Mouse (Mus musculus): ENCODE measurements around the gene Cdhr4.

Gene Cdhr4

DNA sequence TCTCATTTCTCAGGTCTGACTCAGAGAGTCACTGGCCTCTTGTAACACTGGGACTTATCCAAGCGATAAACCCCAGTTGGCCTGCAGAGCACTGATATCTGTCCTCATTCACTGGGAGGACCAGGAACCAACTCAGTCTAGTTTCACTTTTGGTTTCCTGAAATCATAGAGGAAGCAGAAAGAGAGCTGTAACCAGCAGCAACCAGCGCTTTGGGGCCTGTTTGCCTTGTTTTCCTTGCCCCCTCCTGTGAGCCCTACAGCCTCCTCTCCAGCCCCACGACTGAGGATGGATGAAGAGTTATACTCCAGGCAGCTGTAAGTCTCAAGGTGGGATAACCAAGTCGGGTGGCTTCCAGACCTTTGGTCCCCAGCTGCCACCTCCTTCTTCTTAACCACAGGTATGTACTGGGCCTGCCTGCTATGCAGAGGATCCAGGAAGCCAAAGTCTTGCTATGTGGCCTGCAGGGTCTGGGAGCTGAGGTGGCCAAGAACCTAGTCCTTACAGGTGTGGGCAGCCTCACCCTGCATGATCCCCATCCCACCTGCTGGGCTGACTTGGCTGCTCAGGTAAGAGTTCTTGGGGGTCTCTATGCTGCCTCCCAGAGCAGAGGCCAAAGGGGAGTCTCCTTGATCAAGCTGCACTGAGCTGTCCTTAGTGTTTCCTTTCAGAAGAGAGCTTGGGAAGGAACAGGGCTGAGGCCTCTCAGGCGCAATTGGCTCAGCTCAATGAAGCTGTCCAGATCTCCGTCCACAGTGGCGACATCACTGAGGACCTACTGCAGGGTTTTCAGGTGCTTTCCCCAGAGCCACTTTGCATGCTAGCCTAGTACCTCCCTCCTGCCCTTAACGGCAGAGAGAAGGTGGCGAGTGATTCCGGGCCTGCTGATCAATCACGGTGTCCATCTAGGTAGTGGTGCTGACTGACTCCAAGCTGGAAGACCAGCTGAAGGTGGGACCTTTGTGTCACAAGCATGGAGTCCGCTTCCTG, 16.6 kb upstream of the Cdhr4 start, which contains the start of gene Uba7:
Gene Uba7, plus strand, starts transcription at position 107 of the 988 bp plus-strand sequence.
- no peak for DNase-seq (ENCODE audit: low spot score in 2 of 2)

DNA sequence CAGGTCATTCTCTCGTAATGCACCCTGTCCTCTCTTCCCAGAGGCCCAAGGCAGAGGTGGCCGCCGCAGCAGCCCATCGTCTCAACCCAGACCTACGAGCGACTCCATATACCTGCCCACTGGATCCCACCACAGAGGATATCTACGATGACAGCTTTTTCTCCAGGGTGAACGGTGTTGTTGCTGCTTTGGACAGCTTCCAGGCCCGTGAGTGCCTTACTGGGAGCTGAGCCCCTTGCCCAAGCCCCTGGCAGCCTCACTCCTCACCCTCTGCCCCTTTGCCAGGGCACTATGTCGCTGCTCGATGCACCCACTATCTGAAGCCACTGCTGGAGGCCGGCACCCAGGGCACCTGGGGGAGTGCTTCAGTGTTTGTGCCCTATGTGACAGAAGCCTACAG, 13.5 kb upstream of the Cdhr4 start:
- no peak for DNase-seq (ENCODE audit: low spot score in 2 of 2)

DNA sequence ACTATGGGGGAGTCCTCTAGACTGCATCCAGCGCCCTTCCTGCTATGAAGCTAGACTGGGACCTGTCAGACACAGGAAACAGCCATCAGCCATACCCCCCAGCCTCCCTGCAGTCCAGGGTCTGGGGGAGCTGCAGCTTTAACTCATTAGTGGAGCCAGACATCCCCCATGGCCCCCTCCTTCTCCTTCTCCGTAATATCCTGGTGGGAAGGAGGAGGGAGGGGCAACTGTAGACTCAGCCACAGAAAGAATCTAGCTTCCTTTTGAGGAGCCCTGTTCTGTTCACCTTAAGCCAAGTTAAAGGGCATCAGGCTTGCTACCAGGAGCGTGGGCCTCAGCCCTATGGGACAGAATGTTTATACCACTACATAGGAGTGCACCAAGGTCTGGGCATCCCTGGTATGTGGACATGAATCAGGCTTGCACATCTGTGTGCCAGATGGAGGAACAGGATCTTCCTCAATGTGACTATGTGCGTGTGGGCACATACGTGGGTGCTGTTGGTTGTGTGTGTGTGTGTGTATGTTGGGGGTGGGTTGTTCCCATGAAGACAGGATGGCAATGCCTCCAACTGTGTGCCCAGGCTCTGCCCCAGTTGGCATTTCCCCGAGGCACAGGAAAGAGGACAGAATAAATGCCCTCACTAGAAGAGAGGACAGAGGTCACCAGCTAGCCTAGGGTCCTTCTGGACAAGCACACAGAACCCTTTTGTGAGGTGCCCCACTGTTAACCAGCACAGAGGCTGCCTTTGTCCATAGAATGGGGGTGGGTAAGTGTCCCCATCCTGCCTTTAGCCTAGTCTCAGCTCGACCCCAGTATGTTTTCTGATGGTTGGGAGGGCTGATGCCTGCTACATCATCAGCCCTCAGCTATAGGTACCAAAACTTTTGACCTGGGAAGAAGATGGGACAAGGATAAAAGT, 10.4 kb upstream of the Cdhr4 start:
- peak; percentile 60 to 76 for DNase-seq (ENCODE audit: low spot score in 2 of 2)

GRCm38 (mm10) chr9:107982681-107983346, 9.5 kb upstream of the Cdhr4 start, which contains the start of gene Gm20661:
Gene Gm20661, plus strand, starts transcription at chr9:107983058.
- DNase-seq (ENCODE audit: low spot score in 2 of 2), result peak; percentile 26 to 49

DNA sequence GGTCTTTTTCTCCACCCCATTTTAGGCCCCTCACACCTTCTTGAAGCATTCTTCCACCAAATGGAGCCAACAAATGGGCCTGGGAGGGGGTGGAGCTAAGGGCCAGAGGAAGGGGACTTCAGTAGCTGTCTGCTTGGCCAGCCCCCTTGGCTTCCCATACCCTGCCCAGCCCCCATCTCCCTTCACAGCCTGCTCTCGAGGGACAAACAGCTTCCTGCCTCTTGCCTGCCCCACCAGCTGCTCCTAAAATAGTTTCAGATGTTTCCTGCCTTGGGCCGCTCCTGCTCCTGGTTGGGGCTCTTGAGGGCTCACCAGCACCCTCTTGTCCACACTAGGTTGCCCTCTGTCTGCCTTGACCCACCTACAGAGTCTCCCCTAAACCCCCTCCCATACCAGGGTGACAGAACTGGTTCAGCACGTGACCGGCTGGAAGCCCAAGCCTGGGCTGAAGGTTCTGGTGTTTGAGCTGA, 8.8 kb upstream of the Cdhr4 start:
- peak in 1 of 2 experiments; percentile 30 for DNase-seq (ENCODE audit: low spot score in 2 of 2)

DNA sequence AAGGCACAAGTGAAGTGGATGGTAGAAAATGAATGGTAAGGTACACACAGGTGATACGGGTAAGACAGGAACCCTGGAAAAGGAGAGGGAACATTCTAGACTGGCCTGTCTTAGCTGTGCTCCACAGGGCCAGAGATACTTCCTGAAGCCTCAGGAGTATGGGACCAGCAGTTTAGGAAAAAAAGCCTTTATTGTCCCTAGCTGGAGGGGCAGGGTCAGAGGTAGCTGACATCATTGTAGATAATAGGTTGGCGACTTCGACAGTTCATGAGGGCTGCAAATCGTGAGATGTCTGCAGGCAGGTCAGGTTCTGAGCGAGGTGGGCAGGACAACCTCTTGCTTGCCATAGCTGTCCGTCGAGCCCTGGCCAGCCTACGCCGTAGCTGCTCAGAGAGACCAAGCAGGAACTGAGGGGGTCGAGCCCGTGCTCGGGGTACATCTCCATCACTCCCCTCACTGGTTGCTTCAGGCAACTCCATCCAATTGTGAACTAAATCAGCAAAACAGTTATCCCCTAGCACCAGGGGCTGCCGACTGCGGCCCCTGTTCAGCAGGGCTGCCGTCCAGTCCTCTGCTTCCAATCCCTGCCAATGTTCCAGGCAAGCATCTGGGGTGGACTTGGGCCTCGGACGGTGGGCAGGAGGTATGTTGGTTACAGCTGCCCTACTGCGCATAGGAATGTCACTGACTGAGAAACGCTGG, 8.1 kb upstream of the Cdhr4 start:
- DNase-seq (ENCODE audit: low spot score in 2 of 2), result no peak

DNA sequence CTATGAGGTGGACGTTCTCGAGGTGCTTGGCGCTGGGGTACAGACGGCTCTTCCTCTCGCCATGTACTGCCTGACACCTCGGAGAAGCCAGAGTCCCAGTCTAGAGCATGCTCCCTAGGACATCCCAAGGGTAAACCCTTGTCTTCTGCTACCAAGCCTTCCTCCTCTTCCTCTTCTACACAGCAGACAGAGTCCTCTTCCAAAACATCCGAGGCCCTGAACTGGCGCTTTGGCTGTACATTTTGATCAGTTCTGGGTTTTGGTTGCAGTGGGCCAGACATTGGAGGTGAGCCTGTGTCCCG, 7.6 kb upstream of the Cdhr4 start:
- DNase-seq (ENCODE audit: low spot score in 2 of 2), result no peak

DNA sequence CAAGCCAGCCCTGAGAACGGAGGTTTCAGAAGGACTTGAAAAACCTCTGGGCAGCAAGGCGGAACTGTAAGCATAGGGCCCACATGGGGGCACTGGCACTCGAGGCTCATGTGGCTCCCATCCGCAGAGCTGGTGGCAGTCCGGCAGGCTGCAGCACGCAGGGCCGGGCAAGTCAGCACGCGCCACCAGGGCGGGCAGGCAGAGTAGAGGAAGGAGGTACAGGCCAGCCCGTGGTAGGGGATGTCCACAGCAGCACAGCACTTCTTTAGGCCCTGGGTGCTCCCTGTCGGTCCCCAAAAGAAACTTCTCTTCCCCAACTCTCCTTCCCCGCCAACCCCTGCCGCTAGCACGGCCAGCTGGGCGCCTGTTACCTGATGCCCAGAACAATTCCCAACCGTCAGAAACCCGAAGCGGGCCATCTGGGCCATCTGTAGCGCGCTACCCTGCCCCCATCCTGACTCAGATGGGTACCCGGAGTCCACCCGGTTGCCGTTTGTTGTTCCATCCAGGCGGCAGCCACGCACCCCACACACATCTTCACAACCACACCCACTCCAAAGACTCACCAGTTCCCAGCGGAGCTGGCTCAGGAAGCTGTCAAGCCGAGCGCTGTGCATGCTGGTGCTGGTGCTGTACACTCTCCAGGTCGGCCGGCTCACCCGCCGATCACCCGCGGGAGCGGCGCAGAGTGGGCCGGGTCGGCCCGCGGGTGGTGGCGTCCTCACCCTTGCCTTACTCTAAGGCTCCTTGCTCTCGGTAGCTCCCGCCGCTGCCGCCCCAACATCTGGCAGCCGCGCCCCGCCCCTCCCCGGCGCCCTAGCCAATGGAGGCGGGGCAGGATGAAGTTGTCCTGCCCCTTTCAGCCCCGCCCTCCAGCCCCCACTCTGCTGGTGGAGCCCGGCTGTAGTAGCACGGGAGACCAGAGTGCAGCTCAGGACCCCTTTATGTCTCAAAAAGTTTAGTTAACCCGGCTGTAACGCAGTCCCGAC, 6.9 kb upstream of the Cdhr4 start, which contains the start of gene Inka1:
Gene Inka1, minus strand, starts transcription at position 749 of the 989 bp plus-strand sequence.
- peak; percentile 76 to 81 for DNase-seq (ENCODE audit: low spot score in 2 of 2)

DNA sequence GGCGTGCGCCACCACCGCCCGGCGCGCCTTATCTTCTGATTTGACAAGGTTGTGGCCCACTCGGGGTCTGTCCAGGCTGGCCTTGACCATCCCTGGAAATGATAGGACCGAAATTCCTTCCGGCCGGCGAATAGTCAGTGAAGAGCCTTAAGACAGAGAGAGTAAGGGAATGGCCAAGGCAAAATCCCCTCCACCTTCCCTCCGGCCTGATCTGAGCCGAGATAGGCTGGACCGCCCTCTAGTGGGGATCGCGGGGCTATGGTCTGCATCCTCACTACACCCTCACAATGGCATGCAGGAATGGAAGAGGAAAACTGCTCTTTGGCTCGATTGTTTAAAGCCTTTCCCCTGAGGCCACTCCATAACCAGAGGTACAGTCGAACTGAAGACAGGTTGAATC, 5.9 kb upstream of the Cdhr4 start:
- peak; percentile 72 to 80 for DNase-seq (ENCODE audit: low spot score in 2 of 2)

GRCm38 (mm10) chr9:107987950-107988349, 4.3 kb upstream of the Cdhr4 start:
- no peak for DNase-seq (ENCODE audit: low spot score in 2 of 2)

GRCm38 (mm10) chr9:107993013-107993412, 716 bp downstream of the Cdhr4 start:
- no peak for DNase-seq (ENCODE audit: low spot score in 2 of 2)

GRCm38 (mm10) chr9:107994464-107994863, 2.2 kb downstream of the Cdhr4 start:
- no peak for DNase-seq (ENCODE audit: low spot score in 2 of 2)

GRCm38 (mm10) chr9:107995513-107995912, 3.2 kb downstream of the Cdhr4 start:
- DNase-seq (ENCODE audit: low spot score in 2 of 2), result no peak

GRCm38 (mm10) chr9:107996049-107996448, 3.8 kb downstream of the Cdhr4 start, which contains the start of gene Gm20662:
Gene Gm20662, plus strand, starts transcription at chr9:107996349.
- DNase-seq (ENCODE audit: low spot score in 2 of 2), result no peak

DNA sequence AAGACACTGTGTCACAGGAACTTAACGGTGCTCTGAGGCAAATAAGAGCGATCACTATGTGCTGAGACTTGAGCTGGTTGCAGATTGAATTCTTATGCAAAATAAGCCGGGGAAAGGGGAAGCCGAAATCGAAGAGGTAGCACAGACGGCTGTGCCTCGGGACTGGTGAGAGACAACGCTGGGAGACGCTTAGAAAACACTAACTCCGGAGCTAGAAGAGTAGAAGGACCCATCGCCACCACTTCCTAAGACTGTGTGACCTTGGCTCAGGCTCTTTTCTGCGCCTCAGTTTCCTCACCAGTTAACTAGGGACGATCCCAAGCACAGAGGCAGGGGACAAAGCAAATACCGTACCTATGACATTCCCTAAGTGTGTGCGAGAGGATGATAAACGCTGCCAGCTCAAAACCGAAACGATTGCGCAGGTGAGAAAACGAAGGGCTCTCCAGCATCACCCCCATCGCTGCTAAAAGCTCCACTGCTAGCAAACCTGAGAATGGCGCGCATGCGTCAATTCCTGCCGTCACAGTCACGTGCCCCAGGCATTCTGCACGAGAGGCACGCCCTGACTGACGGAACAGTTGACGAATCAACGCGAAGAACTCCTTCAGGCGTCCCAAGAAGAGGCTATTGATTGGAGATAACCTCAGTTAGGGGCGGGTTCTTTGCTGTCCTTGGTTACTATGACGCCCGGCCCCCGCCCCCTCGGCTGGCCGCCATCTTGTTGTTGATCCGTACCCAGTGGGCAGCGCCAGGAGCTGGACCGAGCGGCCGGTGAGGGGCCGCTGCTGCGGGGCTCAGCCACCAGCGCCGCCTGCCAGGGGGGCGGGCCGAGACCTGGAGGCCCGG, 9.8 kb downstream of the Cdhr4 start, which contains the start of gene Ip6k1:
Gene Ip6k1, plus strand, starts transcription at position 580 of the 849 bp plus-strand sequence.
- DNase-seq (ENCODE audit: low spot score in 2 of 2), result peak; percentile 100

GRCm38 (mm10) chr9:108002778-108003530, 10.7 kb downstream of the Cdhr4 start:
- DNase-seq (ENCODE audit: low spot score in 2 of 2), result peak in 1 of 2 experiments; percentile 49

DNA sequence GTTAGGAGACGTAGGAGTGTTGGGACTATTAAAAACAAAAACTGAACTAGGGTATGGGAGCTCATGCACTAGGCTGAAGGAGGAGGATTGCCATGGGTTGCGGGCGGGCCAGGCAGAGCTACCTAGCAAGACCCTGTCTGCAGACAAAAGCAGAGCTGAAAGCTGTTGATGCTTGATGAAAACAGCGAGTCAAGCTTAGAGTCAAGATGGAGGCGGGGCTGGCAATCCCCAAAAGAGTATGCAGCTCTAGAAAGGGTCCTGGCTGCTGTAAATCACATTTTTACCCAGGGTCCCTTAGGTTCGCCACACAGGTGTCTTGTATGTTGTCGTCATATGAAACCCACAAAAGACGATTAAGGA, 11.2 kb downstream of the Cdhr4 start:
- DNase-seq (ENCODE audit: low spot score in 2 of 2), result peak in 1 of 2 experiments; percentile 31

- DNase-seq (ENCODE audit: low spot score in 2 of 2), result no peak
Measured at GRCm38 (mm10) chr9:108008041-108008440, 15.7 kb downstream of the Cdhr4 start.

Data from right cerebral cortex, adult 2 months (tissue).